Mouse (Mus musculus): ENCODE results near the gene Sspo.
A peak's percentile ranks its signal among the peaks of the same experiment; 100 is the strongest.
"Not testable (repeated sequence)": the region's sequence is repeated elsewhere in the genome, so short reads cannot be mapped to it uniquely, and the experiment has no call there.

Gene Sspo

GRCm38 (mm10) chr6:48491361-48491760 is 43.3 kb downstream of the Sspo start:
- no peak for DNase-seq

- DNase-seq, result no peak
Measured at GRCm38 (mm10) chr6:48493136-48493730, 45.2 kb downstream of the Sspo start.

- no peak for DNase-seq
Measured at GRCm38 (mm10) chr6:48497521-48497920, 49.5 kb downstream of the Sspo start.

- no peak for DNase-seq
Measured at GRCm38 (mm10) chr6:48503847-48504240, 55.8 kb downstream of the Sspo start.

DNA sequence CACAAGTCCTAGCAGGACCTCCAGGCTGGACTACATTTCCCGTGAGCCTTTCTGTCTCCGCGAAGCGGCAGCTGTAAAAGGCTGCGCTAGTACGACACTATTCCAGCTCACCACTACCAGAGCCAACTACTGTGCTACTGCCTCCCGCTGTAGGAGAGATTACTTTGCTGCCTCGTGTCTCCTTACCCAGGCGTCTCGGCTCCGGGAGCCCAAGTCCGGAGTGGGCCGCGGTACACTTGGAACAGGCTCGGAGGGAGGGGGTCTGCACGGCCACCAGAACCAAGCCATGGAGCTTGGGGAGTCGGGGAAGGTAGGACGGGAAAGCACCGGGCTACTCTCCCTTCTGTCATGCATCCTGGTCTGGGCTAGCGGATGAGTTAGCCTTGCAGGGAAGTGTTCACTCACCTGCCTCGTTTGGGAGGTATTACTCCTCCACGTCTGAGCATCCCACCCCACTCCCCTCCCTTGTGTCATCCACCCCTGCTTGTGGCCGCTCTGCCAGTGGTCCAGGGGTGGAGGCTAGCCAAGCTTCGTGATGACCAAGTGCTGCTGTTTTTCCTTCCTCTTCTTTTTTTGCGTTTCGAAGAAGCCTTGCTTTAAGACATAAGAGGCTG is 56.3 kb downstream of the Sspo start:
- DNase-seq, result peak; percentile 43

DNA sequence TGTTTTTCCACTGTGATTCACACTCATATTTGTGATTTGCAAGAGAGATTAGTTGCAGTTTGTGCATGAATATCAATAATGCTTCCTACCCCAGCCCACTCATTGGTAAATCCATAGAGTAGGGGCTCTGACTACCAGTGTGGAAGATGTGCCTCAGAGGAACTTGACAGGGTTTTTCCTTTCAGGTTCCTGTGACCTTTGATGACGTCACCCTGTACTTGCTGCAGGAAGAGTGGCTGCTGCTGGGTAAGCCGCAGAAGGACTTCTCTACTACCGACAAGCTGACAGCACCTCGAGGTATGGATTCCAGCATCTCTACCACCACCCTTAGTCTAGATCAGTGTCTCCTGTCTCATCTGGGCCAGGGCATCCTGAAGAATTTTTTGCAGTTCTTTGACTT is 60.1 kb downstream of the Sspo start:
- DNase-seq, result no peak

GRCm38 (mm10) chr6:48510426-48510825 is 62.4 kb downstream of the Sspo start:
- no peak for DNase-seq

DNA sequence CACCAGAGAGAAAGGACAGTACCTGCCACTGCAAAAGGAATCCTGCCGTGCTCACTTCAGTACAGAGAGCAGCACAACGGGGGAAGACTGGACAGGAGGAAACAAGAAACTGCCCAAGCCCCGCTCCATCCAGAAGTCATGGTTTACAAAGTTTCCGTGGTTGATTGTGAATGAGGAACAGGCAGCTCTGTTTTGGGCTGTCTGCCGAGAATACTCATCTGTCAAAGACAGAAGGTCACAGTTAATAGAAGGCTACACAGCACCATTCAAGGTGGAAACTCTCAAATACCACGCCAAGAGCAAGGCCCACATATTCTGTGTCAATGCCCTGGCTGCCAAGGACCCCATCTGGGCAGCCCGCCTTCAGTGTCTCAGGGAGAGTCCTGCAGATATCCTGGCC is 63.8 kb downstream of the Sspo start:
- DNase-seq, result no peak

DNA sequence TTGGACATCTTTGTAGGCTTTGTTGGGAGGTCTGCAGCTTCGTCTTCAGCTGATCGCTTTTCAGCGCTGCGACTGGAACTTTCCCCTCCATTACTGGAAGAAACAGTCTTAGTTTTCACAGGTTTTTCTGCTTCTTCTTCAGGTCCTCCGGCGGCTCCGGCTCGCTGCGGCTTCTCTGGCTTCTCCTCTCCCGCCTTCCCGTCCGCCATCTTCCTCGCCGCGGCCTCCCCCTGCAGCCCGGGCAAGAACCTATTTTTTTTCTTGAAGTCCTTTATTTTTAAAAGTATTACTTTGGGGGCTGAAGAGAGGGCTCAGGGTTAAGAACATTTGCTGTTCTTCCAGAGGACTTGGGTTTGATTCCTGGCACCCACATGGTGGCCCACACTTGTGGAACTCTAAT is 76.9 kb downstream of the Sspo start:
- not testable (repeated sequence) for DNase-seq

DNA sequence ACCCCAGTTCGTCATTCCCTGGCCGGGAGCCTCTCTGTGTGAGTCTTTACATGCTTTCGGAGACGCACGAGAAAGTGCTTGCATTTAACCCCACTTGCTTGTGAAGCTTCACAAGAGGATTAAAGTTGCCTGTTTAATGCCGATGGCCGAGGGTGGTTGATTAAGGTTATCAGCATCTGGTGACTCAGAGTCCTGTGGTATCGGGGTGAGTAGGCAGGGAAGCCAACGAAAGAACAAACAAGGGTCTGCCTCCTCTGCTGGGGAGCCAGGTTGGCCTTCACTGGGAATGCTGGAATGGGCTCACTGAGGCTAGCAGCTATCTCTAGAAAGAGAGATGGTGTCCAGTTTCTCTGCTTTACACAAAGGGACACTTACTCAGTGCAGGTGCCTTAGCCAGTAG is 79.9 kb downstream of the Sspo start:
- no peak for DNase-seq

DNA sequence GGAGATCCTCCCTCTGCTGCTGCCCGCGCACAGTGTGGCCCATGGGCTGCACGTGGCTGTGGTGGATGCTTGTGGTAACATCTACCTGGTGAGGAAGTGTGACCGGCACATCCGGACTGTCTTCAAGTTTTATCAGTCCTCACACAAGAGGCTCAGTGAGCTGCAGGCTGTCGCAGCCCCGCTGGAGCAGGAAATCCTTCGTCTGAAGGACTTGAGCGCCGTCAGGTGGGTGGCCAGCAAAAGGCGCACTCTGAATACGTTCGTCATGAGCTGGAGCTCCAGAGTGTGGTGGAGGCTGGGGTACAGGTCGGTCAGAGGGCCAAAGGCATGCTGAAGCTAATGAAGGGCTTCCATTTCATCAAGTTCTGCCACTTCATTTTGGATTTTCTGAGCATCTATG is 81.2 kb downstream of the Sspo start:
- DNase-seq, result peak; percentile 11

GRCm38 (mm10) chr6:48529871-48530440 is 81.9 kb downstream of the Sspo start:
- no peak for DNase-seq

DNA sequence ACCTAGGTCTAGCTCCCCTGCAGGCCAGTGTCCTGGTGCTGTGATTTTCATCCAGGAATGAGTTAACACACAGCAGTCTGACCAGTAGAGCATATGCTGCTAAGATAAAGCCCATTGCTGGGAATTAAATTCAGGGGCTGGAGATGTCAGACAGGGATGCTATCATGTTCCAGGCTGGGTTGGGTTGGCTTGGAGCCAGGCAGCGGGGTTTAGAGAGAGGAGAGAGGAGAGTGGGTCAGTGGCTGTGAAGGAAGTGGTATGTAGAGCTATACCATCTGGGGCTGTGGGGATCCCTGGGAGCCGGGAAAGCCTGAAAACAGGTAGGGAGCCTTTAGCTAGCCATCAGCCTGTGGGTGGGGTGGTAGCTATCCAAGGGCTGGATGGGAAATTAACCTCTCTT is 82.8 kb downstream of the Sspo start:
- no peak for DNase-seq

- DNase-seq, result no peak
Measured at GRCm38 (mm10) chr6:48533475-48533874, 85.4 kb downstream of the Sspo start.

DNA sequence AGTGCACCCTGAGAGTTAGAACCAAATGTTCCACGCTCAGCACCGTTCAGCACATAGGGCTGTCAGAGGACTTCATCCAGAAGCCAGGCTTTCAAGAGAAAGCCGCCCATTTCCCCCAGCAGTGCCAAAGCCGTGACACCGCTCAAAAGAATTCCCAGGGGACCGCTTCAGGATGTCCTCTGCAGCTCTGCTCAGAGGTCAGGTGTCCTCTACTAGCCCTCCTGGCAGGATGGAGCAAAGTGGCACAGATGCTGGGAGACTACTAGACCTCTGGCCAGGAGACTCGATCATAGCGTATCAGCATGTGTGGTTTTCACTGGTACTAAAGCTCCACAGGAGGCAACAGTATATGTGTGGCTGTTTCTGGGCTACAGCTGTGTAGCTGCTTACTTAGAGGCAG is 86.9 kb downstream of the Sspo start:
- DNase-seq, result no peak

GRCm38 (mm10) chr6:48536091-48536490 is 88.1 kb downstream of the Sspo start:
- DNase-seq, result no peak

DNA sequence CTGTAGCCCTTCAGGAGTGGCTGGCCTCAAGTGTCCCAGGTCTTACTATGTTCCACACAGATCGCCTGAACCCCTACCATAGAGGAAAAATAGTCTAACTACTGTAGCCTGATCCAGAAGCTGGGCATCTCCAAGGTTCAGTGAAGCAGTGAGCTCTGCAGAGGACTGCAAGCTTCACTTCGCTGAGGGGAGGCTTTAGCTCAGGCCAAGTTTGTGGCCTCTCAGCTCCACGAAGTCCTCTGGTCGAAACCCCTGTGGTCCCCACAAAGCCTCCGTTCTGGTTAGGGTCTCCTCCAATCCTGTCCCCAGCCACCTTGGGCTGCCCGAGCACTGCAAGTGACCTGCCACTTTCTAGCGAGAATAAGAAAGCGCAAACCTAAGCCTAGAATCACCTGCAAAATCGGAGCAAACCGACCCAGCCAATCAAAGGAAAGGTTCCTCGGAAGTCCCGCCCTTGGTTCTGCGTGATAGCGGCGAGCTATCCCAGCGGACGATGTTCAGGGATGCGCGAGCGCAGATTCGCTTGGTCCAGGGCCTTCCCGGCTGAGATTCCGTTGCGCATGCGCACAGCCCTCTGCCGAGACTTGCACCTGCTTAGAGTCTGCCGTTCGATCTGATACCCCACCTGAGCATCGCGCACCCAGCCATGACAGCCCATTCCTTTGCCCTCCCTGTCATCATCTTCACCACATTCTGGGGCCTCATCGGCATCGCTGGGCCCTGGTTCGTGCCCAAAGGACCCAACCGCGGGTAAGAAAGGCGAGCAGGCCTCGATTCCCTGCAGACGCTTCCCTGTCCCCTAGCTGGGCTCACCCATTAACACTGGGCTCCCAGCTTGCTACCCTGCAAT is 89.3 kb downstream of the Sspo start, which contains the start of gene Atp6v0e2:
Gene Atp6v0e2, plus strand, starts transcription at position 511 of the 850 bp plus-strand sequence.
- DNase-seq, result peak; percentile 16

DNA sequence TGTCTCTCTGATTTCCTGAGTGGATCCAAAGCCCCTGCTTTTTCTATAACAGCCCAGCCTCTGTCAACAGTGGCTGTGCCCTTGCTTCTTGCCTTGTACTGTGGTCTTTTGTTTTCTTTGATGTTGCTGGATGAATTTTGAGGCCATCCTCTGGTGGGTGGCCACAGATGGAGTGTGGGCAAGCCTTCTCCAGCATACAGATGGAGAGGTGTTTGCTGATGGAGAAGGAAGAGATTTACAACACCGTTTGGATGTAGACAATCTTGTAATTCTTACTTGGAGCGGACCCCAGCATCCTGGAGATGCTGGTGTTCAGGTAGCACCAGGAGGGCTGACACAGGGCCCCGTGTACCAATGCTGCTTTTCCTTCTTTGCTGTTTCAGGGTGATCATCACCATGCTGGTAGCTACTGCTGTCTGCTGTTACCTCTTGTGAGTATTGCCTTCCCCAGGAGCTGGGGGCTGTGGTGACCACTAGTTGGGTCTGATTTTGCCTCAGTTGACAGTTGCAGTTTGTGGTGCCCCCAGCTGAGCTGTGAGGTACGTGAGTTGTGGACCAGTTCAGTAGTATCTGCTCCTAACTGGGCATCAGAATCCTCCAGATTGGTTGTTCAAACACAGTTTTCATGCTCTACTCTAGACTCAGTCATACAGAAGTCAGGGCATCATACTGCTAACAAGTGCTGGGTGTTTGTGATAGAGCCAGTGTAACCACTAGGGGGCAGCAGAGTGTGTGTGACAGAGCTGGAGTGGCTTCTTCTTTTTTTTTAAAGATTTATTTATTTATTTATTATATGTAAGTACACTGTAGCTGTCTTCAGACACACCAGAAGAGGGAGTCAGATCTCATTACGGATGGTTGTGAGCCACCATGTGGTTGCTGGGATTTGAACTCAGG is 91.1 kb downstream of the Sspo start:
- DNase-seq, result peak; percentile 65

GRCm38 (mm10) chr6:48539860-48540259 is 91.8 kb downstream of the Sspo start:
- no peak for DNase-seq

DNA sequence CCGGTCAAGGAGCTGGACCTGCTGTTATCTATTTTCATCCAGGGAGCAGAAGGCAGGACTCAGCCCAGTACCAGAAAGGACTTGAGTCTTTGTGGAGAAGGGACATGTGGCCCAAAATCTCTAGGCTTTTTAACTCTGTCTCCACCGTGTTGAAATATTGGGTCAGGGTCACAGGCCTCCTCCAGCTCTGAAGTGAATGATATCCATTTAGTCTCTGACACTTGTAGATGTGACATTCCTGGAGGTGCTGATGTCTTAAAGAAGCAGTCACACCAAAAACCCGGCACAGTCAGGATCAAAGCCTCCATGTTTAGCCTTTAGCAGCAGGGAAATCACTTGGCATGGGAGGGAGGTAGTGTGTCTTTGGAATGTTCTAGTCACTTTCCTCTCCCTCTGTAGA is 92.7 kb downstream of the Sspo start:
- no peak for DNase-seq

GRCm38 (mm10) chr6:48541560-48542450 is 93.8 kb downstream of the Sspo start:
- no peak for DNase-seq

- no peak for DNase-seq
Measured at GRCm38 (mm10) chr6:48542631-48543030, 94.6 kb downstream of the Sspo start.
